Mouse (Mus musculus) neural tube, embryonic 10.5 days (tissue): ENCODE results near the gene Nectin4.

Experiments used
- DNase-seq: peaks from one replicate; pipeline ENCODE4 v3.0.0-alpha.2; 2017; ENCODE audit warnings: low spot score; ENCODE audit errors: extremely low spot score

Gene Nectin4

GRCm38 (mm10) chr1:171358421-171358820 is 11.5 kb upstream of the Nectin4 start:
- DNase-seq = no peak

GRCm38 (mm10) chr1:171360253-171360652 is 9.6 kb upstream of the Nectin4 start:
- no peak for DNase-seq

GRCm38 (mm10) chr1:171360656-171361055 is 9.2 kb upstream of the Nectin4 start, which contains the start of gene Klhdc9:
Gene Klhdc9 (minus strand): TSS chr1:171360798.
- DNase-seq = peak; percentile 93

- DNase-seq = peak; percentile 62
Measured at GRCm38 (mm10) chr1:171361106-171362103, 8.5 kb upstream of the Nectin4 start.

GRCm38 (mm10) chr1:171365934-171366333 is 4.0 kb upstream of the Nectin4 start:
- DNase-seq = no peak

GRCm38 (mm10) chr1:171372880-171373279 is 3.0 kb downstream of the Nectin4 start:
- no peak for DNase-seq

- DNase-seq = no peak
Measured at GRCm38 (mm10) chr1:171373946-171374345, 4.0 kb downstream of the Nectin4 start.

GRCm38 (mm10) chr1:171375646-171376097 is 5.8 kb downstream of the Nectin4 start:
- DNase-seq = no peak

- no peak for DNase-seq
Measured at GRCm38 (mm10) chr1:171378298-171378697, 8.4 kb downstream of the Nectin4 start.

- peak; percentile 71 for DNase-seq
Measured at GRCm38 (mm10) chr1:171379935-171380599, 10.2 kb downstream of the Nectin4 start.

- DNase-seq = no peak
Measured at GRCm38 (mm10) chr1:171382096-171382620, 12.3 kb downstream of the Nectin4 start.

GRCm38 (mm10) chr1:171384361-171384760 is 14.5 kb downstream of the Nectin4 start:
- DNase-seq = no peak

- DNase-seq = no peak
Measured at GRCm38 (mm10) chr1:171385171-171385570, 15.3 kb downstream of the Nectin4 start.

GRCm38 (mm10) chr1:171387099-171387498 is 17.2 kb downstream of the Nectin4 start:
- peak; percentile 52 for DNase-seq

- DNase-seq = no peak
Measured at GRCm38 (mm10) chr1:171388376-171389102, 18.6 kb downstream of the Nectin4 start, which contains the start of gene Arhgap30. Gene Arhgap30 (plus strand): TSS chr1:171388954.

GRCm38 (mm10) chr1:171390101-171390500 is 20.2 kb downstream of the Nectin4 start:
- no peak for DNase-seq

GRCm38 (mm10) chr1:171401821-171402220 is 31.9 kb downstream of the Nectin4 start:
- DNase-seq = no peak

GRCm38 (mm10) chr1:171402991-171403390 is 33.1 kb downstream of the Nectin4 start:
- DNase-seq = no peak

GRCm38 (mm10) chr1:171407263-171407662 is 37.4 kb downstream of the Nectin4 start:
- DNase-seq = no peak

GRCm38 (mm10) chr1:171410231-171410630 is 40.3 kb downstream of the Nectin4 start:
- no peak for DNase-seq

GRCm38 (mm10) chr1:171410947-171411484 is 41.1 kb downstream of the Nectin4 start, which contains the start of gene Usf1:
Gene Usf1 (plus strand): TSS chr1:171411313.
- peak; percentile 92 for DNase-seq
